Mouse (Mus musculus) liver, postnatal 0 days (tissue): ENCODE measurements around the gene Scd4.

Source experiments
- CTCF ChIP-seq: sonication (generic); IDR thresholded peaks from 2 replicates; pipeline ENCODE4 v1.5.1; 2016; ENCODE audit warnings: antibody characterized with exemption, low read depth
- EP300 ChIP-seq: IDR thresholded peaks from 2 replicates; pipeline ENCODE4 v1.6.1; 2016; ENCODE audit warnings: antibody characterized with exemption, low read depth, mild to moderate bottlenecking

DNA sequence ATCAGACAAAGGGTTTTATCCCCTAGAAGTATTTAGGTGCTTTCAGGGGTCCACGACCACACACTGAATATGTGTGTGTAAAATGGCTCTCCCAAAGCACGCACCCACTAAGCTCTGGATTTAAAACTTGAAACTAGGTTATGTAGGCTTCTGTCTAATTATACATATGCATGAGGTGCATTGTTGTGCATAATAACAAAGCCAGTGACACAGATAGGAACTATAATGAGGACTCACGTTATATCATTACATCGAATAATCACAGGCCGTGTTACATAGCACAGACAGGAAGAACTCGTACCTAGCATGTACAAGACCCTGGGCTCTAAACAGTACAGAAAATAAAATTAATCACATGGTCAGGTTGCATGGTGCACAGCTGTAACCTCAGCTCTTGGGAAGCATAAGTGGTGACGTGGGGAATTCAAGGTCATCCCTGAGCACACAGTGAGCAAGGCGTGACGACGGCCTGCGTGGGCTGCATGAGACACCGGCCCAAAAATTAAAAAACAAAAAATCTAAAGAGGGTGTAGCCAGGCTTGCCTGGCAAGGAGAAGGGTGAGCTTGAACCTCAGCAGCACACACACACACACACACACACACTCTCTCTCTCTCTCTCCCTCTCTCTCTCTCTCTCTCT is 49.9 kb downstream of the Scd4 start:
- no peak for TF ChIP-seq CTCF
- no peak for TF ChIP-seq EP300
